Mouse (Mus musculus) intestine, postnatal 0 days (tissue): ENCODE measurements around the gene Unc5c. TPM values are rescaled to one million over a fixed set of nuclear protein-coding genes. Genes with fewer than 3 reads are reported as not detected.

Experiments used
- ATAC-seq: fragments of 200-750 bp; cut with Nextera tagmentation; 2 replicates; pipeline ENCODE4 v1.8.0; 2017; ENCODE audit warnings: mild to moderate bottlenecking, moderate TSS enrichment, moderate library complexity
- H3K27ac ChIP-seq: fragments of 300-500 bp; sonication (generic); 2 replicates; pipeline ENCODE4 v1.5.1; 2014; ENCODE audit warnings: mild to moderate bottlenecking, low read depth, low read length, moderate library complexity
- H3K27me3 ChIP-seq: fragments of 300-500 bp; sonication (generic); replicated peaks from 2 replicates; pipeline ENCODE4 v1.6.1; 2014; ENCODE audit warnings: low read length, mixed read lengths; ENCODE audit not compliant: control insufficient read depth, insufficient read depth
- H3K36me3 ChIP-seq: fragments of 300-500 bp; sonication (generic); 2 replicates; pipeline ENCODE4 v1.6.1; 2014; ENCODE audit warnings: mild to moderate bottlenecking, moderate library complexity; ENCODE audit not compliant: control insufficient read depth, insufficient read depth
- H3K4me1 ChIP-seq: fragments of 300-500 bp; sonication (generic); replicated peaks from 2 replicates; pipeline ENCODE4 v1.6.1; 2014; ENCODE audit warnings: antibody characterized with exemption, low read length, mixed read lengths; ENCODE audit not compliant: control insufficient read depth, insufficient read depth
- H3K4me2 ChIP-seq: fragments of 300-500 bp; sonication (generic); replicated peaks from 2 replicates; pipeline ENCODE4 v1.6.1; 2014; ENCODE audit warnings: low read depth, mild to moderate bottlenecking, moderate library complexity
- H3K4me3 ChIP-seq: fragments of 300-500 bp; sonication (generic); 2 replicates; pipeline ENCODE4 v1.5.1; 2014; ENCODE audit warnings: low read depth, low read length
- H3K9ac ChIP-seq: fragments of 300-500 bp; sonication (generic); 2 replicates; pipeline ENCODE4 v1.6.1; 2014; ENCODE audit warnings: mild to moderate bottlenecking, low read depth, low read length
- H3K9me3 ChIP-seq: fragments of 300-500 bp; sonication (generic); 2 replicates; pipeline ENCODE4 v1.6.1; 2016; ENCODE audit warnings: mixed run types; ENCODE audit not compliant: control insufficient read depth
- CTCF ChIP-seq: sonication (generic); IDR thresholded peaks from 2 replicates; pipeline ENCODE4 v1.5.1; 2016; ENCODE audit warnings: low read depth, mild to moderate bottlenecking, control low read depth, antibody characterized with exemption, moderate library complexity
- WGBS: fragments of 180-500 bp; shearing (Covaris S2); extraction: QIAGEN DNeasy Blood & Tissue Kit; methylation state at CpG from one replicate; pipeline ENCODE4 v1.1.7; 2014; 5-methylcytosine and 5-hydroxymethylcytosine counted together
- polyA plus RNA-seq: library from polyadenylated mRNA; unstranded; fragments of >200 nt; fragmentation: Nextera tagmentation; extraction: Ambion mirVana; gene quantifications from 2 replicates; pipeline ENCODE4 v1.2.1, GENCODE M21; 2015

The Unc5c gene
- polyA plus RNA-seq, 1 experiment from 2014 or later, result 2.1 TPM

DNA sequence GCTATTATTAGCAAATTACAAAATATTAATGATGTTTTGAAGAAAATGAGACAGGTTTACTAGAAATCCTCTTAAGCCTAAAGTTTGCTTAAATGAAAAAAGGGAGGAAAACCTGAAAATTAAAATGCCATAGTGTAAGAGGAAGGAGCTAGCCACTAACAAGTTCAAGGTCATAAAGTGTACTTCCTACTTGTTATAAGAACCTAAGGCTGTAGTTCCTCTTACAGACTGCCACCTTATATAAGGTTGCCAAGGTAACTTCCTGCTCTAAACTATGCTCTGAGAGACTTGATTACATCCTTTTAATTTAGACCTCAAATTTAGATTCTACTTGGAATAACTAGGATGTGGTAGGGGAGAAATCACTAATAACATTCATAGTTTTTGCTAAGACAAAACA lies 64.6 kb downstream of the Unc5c start:
- H3K36me3 ChIP-seq, result no peaks in the 10 kb centered on the region
- ATAC-seq, result no peak
- H3K4me1 ChIP-seq, result no peaks in the 10 kb centered on the region
- TF ChIP-seq CTCF, result no peak
- H3K9me3 ChIP-seq, result no peaks in the 10 kb centered on the region
- H3K27me3 ChIP-seq, result no peaks in the 10 kb centered on the region
- H3K4me3 ChIP-seq, result no peak overlapping the region
- no peak overlapping the region for H3K27ac ChIP-seq
- H3K4me2 ChIP-seq, result no peak overlapping the region
- no peak overlapping the region for H3K9ac ChIP-seq

DNA sequence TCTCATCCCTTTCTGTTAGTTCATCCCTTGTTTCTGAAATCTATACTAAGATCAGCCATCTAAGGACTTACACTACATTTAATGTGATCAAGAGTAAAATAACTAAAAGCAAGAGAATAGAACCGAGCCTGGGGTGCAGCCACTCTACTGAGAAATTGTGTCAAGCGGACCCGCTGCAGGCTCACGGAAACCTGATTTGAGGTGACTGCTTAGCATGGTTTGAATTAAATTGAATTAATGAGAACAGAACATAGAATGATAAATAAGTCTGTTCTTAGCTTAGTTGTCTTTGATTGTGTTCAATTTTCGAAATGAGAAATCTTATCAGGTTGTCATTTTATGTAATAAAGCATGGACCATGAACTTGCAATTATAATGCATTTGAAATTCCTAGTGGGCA lies 68.8 kb downstream of the Unc5c start:
- Histone ChIP-seq H3K4me2 (no peak overlapping the region), H3K27ac (no peak overlapping the region), H3K4me3 (no peak overlapping the region), H3K36me3 (no peaks in the 10 kb centered on the region), H3K27me3 (no peaks in the 10 kb centered on the region), H3K9ac (no peak overlapping the region), H3K4me1 (no peaks in the 10 kb centered on the region), H3K9me3 (no peaks in the 10 kb centered on the region)
- no peak for TF ChIP-seq CTCF
- no peak for ATAC-seq
- WGBS, result 91% methylated on average over 5 of the region's 5 CpGs

DNA sequence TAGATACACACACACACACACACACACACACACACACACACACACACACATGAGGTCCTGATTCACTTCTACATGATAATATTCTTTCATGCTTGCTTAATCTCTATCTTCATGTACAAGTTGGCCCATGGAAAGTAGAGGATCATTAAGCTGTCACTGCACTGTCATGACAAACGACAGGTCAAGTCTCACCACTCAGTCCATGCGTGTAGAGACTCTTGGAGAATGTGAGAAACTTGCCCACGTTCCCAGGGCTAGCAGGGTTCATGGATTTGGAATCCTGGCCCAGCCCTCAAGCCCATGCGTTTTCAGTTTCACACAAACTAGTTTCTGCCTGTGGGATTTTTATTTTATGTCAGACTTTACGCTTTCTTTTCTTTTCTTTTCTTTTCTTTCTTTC lies 71.8 kb downstream of the Unc5c start:
- Histone ChIP-seq H3K27ac (no peak overlapping the region), H3K9ac (no peak overlapping the region), H3K27me3 (no peaks in the 10 kb centered on the region), H3K4me3 (no peak overlapping the region), H3K4me1 (no peaks in the 10 kb centered on the region), H3K36me3 (no peaks in the 10 kb centered on the region), H3K9me3 (no peaks in the 10 kb centered on the region), H3K4me2 (no peak overlapping the region)
- TF ChIP-seq CTCF, result no peak
- 63% methylated on average over 5 of the region's 5 CpGs for WGBS
- no peak for ATAC-seq

DNA sequence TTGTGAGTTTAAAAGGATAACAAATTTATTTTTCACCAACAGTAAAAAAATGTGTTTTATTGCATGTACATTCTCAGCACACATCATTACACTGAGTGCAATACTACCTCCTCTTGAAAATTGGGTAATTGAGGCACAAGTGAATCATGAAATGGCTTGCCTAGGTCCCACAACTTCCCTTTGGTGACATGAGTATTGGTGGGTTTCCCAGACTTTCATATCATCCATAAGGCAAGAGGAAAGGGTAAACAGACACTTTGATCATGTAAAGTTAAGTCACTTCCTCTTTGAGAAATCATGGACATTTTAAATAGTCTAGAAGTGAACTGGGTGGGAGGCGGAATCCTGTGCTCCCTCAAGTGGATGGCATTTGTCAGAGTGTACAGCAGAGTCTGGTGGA lies 73.1 kb downstream of the Unc5c start:
- no peaks in the 10 kb centered on the region for H3K27me3 ChIP-seq
- ATAC-seq, result no peak
- no peak overlapping the region for H3K4me3 ChIP-seq
- no peak overlapping the region for H3K9ac ChIP-seq
- WGBS, result 71% methylated on average over 1 of the region's 1 CpGs
- no peak for TF ChIP-seq CTCF
- H3K4me1 ChIP-seq, result no peaks in the 10 kb centered on the region
- H3K9me3 ChIP-seq, result no peaks in the 10 kb centered on the region
- H3K36me3 ChIP-seq, result no peaks in the 10 kb centered on the region
- no peak overlapping the region for H3K27ac ChIP-seq
- H3K4me2 ChIP-seq, result no peak overlapping the region

DNA sequence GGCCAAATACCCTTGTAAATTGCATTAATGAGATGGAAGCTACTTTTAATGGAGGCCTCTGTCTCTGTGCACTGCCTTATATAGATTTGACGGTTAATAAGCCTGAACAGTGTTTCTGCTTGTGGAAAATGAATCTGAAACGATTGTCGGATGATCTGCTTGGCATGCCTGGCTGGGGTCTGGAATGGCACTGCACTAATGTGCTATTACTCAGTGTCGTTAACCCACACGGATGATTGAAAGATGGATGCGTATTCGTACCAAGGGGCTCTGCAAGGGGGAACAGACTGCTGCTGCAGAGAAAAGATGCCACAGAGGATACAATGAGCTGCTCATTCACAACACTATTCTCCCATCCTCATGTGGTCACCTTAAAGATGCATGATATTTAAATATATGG lies 75.7 kb downstream of the Unc5c start:
- WGBS, result 88% methylated on average over 7 of the region's 7 CpGs
- H3K9ac ChIP-seq, result no peak overlapping the region
- no peak for ATAC-seq

DNA sequence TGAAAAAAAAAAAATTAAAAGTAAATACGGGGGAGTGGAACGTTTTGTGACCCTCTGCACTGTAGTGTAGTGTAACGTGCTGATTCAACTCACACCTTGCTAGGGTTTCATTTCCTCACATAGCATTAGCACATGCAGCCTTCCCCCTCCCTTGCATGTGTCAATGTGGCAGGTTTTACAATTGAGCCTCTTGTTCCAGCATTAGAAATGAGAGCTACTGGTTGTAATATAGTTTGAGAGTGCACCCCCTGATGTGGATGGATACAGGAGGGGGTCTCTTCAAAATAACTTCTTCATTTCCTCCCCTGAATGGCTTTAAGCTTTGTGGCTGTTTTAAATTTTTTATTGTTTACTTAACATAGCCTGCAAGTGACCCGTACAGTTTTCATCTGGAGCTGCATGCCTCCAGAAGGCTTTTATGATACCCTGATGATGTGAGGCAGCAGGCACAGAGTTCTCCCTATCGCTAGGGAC lies 82.4 kb downstream of the Unc5c start:
- Histone ChIP-seq H3K27me3 (no peaks in the 10 kb centered on the region), H3K9ac (no peak overlapping the region), H3K4me2 (no peak overlapping the region), H3K27ac (no peak overlapping the region), H3K9me3 (no peaks in the 10 kb centered on the region), H3K4me3 (no peak overlapping the region), H3K4me1 (no peaks in the 10 kb centered on the region), H3K36me3 (no peaks in the 10 kb centered on the region)
- no peak for ATAC-seq
- 37% methylated on average over 5 of the region's 5 CpGs for WGBS
- TF ChIP-seq CTCF, result no peak

More for the DNA sequence above, 75.7 kb downstream of the Unc5c start:
- Histone ChIP-seq H3K4me3 (no peak overlapping the region), H3K4me1 (no peaks in the 10 kb centered on the region), H3K27me3 (no peaks in the 10 kb centered on the region), H3K27ac (no peak overlapping the region), H3K4me2 (no peak overlapping the region), H3K9me3 (no peaks in the 10 kb centered on the region), H3K36me3 (no peaks in the 10 kb centered on the region)
- no peak for TF ChIP-seq CTCF

DNA sequence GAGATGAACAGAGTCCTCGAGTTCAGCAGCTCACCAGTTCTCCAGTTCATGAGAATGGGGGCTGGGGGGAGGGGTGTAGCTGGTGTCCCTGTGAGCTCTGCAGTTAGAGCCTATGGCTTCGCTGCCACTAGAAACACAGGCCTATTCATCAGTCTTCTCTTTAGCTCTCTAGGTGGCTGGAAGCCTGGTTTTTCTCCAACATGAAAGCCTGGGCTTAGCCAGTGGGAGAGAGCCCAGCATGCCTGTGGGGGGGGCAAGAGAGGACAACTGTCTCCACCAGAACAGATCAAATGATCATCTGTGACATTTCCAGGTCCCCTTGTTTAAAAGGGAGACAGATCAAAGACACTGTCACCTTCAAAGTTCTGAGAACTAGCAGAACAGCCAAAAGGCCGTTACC lies 84.6 kb downstream of the Unc5c start:
- WGBS, result 59% methylated on average over 3 of the region's 3 CpGs
- Histone ChIP-seq H3K27me3 (no peaks in the 10 kb centered on the region), H3K9ac (no peak overlapping the region), H3K36me3 (no peaks in the 10 kb centered on the region), H3K4me2 (no peak overlapping the region), H3K4me1 (no peaks in the 10 kb centered on the region), H3K9me3 (no peaks in the 10 kb centered on the region), H3K4me3 (no peak overlapping the region), H3K27ac (no peak overlapping the region)
- no peak for TF ChIP-seq CTCF
- ATAC-seq, result no peak
